Mouse (Mus musculus): Measurements from ENCODE around the gene Apol9b.

The Apol9b gene

DNA sequence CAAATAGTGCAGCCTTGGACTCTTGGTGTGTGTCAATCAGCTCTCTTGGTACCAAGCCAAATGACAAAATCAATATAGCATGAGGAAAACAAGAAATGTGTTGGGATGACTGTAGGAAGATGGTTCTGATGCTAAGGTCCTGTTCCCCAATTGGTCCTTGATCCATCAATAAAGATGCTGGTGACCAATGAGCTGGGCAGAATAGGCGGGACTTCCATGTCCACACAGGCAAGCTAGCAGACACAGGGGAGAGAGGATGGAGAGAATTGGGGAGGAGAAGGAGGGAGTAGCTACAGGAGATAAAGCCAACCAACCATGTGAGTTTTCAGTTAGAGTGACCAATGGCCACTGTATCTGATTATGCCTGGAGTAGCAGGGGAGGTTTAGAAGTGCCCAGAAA, 17.5 kb downstream of the Apol9b start:
- no peak for DNase-seq (ENCODE audit: extremely low spot score)

DNA sequence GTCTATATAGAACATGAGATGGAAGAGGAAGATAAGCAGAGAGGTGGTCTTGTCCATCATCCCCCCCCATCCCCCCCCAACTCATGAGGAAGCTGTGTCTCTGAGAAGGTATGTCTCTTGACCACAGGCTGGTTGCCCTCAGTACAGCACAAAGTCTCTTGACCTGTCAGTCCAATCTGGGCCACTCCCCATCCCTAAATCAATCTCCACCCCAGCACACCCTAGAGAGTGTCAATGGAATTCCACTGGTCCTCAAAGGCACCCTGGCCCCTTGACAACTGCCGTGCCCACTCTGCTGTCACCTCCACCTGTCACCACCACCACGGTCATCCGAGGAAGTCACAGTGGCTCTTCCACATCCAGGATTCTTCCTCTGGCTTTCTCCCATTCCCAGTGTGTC, 19.6 kb downstream of the Apol9b start:
- DNase-seq (ENCODE audit: extremely low spot score), result no peak

DNA sequence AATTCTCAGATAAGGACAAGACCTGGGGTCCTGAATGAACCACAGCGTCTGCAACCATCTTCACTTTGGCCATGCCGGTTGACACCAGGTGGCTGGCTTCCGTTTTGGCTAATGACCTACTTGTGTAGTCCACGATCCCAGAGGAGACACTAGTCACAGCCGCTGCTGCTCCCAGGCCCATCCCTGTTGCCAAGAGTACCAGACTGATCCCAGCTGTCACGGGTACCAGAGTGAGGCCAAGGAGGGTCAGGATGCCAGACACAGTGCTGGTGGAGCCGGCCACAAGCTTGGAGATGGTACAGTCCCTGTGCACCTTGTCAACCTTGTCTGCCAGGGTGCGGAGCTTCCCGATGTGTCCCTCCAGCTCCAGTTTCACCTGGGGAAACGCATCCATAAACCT, 20.9 kb downstream of the Apol9b start:
- no peak for DNase-seq (ENCODE audit: extremely low spot score)

DNA sequence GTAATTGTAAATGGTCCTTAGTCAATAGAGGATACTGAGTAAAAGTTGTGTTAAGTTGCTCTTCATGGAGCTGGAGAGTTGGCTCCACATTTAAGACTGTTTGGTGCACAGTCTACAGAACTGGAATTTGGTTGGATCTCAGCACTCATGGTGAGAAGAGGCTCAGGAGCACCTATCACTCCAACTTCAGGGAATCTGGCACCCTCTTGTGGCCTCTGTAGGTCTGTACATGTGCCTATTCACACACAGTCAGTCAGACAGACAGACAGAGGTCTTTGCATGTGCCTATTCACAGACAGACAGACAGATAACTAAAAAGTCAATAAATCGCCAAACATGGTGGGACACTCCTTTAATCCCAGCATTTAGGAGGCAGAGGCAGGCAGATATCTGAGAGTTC, 21.6 kb downstream of the Apol9b start:
- no peak for DNase-seq (ENCODE audit: extremely low spot score)

DNA sequence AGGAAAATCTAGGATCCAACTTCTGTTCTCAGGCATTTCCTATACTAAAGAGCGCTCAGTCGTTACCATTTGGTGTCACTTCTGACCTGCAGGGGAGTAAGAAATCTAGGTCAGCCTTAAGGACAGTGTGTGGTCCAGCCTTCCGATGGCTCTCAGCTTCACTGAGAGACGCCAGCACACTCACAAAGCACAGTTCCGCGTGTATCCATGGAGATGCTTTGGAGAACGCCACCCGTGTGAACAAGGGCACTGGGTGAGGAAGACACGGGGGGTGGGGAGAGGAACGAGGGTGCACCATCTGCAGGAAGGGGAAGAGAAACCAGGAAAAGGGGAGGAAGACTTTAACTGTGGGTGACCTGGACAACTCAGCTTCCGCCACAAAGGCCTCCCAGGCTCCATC, 23.6 kb downstream of the Apol9b start:
- DNase-seq (ENCODE audit: extremely low spot score), result no peak

DNA sequence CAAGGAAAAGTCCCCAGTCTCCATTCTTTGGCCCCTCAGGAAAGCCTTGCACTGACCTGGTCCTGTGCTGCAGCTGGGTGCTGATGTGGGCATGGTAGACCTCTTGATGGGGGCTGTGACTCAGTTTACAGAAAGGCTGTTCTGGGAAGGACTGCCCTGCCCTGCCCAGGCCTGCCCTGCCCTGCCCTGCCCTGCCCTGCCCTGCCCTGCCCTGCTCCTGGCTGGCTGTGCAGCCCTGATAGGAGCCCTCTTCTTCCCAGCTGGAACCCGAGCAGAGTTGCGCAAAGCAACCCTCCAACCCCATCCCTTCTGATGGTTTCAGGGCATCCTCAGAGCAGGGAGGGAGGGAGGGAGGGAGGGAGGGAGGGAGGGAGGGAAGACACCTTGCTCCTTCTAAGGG, 26.3 kb downstream of the Apol9b start:
- DNase-seq (ENCODE audit: extremely low spot score), result no peak

DNA sequence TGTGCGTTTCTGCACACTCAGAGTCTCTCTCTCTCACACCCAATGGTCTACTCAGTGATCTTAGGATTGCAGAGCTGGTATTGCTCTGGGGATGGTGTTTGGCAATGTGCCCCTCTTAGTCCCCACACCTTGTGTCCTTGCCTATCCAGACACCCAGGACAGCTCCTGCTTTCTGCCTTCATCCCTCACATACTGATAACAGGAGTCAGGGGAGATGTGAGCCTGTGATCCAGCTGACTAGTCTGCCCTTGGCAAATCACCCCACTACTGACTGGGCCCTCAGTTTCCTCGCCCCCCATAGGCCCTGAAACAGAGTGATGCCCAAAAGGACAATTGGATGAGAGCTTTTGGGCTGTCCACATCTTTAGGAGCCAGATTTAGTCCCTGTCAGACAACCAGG, 27.2 kb downstream of the Apol9b start:
- DNase-seq (ENCODE audit: extremely low spot score), result no peak

DNA sequence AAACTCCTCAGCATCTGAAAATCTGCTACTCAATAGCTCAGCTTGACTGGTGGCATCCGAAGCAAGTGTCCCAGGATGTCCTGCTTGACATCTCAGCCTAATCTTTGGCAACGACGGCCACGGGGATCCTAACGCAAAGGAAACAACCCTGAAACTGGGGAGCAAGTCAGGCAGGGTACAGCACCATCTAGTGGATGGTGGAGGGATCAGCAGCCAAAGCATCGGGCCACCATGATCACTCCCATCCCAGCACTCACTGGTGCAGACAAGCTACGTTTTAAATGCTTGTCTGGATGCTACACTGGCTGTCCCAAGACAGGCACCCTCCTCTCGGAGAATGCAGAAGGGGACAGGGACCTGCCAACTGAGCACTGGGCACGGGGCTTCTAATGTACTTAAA, 28.0 kb downstream of the Apol9b start, which contains the start of gene Apol8:
Apol8 (minus strand) TSS at position 156 of the 400 bp plus-strand sequence.
- peak; percentile 66 for DNase-seq (ENCODE audit: extremely low spot score)

DNA sequence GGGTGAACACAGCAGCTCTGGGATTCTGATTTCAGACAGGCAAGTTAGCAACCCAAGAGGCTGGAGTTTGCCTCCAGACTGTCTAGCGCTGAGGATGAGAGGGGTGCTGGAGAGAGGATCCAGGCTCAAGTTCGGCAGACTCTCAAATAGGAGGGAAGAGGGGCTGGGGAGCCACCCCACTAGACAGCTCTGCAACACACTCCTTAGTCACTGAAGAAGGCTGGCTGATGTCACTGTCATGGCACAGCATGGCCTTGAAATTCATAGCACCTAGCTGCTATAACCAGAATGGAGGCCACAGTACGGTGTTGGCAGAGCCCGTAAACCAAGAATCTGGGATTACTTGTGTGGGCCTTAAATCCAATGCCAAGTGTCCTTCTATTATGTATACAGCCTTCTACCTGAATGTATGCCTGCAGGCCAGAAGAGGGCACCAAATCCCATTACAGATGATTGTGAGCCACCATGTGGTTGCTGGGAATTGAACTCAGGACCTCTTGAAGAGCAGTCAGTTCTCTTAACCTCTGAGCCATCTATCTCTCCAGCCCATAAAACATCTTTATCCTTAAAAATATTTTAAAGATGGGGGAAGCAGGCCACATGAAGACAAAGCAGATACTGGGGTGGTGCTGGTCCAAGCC, 28.9 kb downstream of the Apol9b start:
- no peak for DNase-seq (ENCODE audit: extremely low spot score)

DNA sequence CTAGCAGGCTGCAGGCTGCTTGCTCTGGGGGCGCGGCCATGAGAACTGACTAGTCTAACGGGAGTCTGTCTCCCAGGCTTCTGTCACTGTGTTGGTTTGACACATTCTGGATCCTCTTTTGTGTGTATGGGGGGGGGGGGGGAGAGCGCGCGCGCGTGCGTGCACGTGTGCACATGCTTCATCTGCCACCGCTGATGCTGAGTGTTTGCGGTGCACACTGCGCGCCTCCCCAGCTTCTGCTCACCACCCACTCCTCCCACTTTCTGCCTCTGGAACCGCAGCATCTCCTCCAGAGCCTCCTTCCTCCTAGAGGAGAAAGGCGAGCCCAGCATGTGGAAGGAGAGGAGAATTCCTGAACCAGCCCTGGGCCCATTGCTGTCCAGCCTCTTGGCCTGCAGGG, 31.2 kb downstream of the Apol9b start:
- no peak for DNase-seq (ENCODE audit: extremely low spot score)

DNA sequence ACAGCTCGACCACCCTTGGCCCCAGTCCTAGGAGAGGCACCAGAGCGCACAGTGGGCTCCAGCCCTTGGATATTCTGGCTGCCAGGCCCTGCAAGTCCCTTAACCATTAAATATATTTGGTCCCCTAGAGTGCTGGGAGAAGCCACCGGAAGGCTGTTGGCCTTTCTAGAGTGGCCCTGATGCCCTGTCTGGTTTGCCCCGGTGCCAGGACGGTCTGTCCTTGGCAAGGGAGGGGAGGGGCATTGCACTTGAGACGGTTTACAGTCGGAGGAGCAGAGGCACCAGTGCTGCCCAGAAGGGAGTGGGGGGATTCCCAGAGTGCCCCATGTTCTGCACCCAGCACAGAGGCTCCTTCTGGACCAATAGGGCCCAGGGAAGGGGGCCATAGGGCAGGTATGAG, 32.2 kb downstream of the Apol9b start:
- DNase-seq (ENCODE audit: extremely low spot score), result no peak

DNA sequence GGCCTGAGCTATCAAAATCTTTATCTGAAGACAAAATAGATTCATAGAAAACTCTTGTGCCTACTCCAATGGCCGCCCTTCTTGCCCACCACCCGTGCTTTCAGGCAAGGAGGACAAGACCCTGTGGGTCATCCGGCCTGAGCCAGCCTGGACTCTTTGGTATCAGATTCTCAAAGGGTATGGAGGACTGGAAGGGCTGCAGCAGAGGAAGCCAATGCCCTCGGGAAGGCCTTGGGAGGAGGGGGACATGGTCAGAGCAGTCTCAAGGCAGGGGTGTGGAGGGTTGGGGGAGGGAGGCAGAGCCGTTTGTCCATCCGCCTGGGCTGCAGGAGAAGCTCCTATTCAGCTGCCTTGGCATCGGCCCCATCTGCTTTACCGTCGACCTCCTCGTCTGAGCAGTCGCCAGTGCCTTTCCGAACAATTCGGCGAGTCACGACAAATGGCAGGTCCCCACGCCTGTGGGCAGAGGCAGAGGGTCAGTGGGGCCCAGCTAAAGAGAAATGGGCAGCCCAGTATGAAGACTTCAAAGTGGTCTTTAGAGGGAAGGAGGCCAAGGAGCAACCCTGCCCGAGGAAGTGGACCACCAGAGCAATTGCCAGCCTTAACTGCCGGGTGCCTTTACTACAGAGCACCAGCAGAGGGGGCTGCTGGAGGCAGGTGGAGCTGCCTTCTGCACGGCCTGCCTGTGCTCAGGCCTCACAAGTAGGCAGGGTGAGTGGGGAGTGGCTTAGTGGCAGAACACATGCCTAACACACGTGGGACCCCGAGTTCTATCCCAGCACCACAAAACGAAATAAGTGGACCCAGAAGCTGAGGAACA, 32.9 kb downstream of the Apol9b start:
- DNase-seq (ENCODE audit: extremely low spot score), result peak; percentile 32

DNA sequence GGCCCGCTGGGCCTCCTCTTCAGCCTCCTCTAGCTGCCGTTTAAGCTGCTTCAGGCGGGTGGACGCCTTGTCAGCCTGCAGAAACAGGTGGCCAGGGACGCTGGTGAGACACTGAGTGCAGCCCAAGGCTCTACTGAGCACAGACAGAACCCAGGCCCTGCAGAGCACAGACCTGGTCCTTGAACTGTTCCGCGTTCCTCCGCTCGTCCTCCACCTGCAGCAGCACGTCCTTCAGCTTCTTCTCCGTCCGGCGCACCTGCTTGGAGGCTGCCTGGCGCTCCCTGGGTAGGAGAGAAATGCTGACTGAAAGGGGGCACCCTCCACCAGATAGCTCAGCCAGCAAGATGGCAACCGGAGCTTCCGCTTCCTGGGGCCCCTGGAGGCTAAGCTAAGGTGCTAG, 34.2 kb downstream of the Apol9b start:
- no peak for DNase-seq (ENCODE audit: extremely low spot score)

DNA sequence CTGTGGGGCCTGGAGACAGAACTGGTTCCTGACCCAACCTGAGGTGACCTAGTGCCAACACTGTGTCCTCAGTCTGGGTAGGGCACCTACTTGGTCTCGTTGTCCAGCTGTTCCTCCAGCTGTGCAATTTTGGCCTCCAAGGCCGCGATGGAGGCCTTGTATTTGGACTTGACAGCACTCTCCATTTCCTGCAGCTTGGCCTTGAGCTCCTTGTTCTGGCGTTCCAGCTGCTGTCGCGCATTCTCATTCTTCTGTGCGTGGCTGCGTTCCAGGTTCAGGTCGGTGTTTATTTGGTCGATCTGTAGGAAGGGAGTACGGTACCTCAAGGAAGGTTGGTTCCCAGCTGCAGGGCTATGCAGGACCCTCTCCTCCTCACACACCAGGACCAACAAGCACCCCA, 34.9 kb downstream of the Apol9b start:
- no peak for DNase-seq (ENCODE audit: extremely low spot score)

DNA sequence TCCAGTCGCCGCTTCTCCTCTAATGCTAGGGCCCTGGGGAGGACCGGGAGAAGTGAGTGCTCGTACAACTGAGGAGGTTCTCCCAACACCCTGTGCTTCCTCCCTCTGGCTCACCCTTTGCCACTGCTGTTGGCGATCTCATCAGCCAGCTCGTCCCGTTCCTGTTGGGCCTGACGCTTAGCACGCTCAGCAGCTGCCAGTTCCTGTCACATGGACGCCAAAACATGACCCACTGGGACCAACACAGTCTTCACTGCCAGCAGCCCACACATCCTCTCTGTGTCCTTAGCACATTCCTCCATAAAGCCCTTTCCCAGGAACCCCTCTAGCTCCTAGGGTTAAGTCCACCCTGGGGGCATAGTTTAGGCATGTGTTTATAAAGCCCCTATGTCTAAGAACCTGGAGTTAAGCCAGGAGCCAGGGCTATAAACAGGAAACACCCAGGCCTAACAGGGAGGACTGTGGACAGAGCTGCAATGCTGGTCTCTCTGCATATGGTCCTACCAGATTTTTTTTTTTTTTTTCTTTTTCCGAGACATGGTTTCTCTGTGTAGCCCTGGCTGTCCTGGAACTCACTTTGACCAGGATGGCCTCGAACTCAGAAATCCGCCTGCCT, 35.7 kb downstream of the Apol9b start:
- DNase-seq (ENCODE audit: extremely low spot score), result no peak

DNA sequence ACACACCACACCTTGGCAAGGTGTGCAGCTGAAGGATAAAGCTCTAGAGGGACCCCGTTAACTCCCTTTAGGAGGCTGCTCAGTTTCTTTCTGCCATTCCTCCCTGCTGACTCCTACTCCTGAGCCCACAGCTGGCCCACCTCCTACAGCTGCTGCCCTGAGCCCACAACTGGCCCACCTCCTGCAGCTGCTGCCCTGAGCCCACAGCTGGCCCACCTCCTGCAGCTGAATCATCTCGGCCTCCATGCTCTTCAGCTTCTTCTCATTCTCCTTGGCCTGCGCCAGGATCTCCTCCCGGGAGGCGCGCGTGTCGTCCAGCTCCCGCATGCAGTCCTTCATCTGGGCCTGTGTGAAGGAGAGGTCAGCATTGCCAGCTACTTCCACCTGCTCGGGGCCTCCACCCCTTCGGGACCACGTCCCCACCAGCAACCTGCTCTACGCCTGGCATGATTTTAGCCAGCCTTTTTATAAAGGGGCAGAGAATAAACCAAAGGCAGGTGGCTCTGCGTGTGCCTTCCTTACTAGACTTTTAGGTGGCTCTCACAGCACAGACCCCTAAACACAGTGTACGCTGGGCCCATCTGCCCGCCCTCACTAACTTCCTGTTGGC, 36.8 kb downstream of the Apol9b start:
- no peak for DNase-seq (ENCODE audit: extremely low spot score)

DNA sequence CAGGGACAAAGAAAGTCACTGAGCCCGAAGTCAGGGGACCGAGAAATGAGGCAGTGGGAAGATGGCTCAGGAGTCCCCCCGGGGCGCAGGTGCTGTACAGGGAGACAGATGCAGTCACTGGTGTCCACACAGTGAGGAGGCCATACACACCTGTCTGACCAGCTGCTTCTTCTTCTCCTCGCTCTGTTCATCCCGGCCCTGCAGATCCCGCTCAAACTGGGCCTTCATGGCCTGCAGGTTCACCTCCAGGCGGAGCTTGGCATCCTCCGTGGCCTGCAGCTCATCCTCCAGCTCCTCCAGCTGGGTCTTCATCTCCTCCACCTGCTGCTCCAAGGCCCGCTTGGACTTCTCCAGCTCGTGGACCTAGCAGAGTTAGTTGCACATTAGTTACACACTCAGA, 38.1 kb downstream of the Apol9b start:
- DNase-seq (ENCODE audit: extremely low spot score), result no peak

DNA sequence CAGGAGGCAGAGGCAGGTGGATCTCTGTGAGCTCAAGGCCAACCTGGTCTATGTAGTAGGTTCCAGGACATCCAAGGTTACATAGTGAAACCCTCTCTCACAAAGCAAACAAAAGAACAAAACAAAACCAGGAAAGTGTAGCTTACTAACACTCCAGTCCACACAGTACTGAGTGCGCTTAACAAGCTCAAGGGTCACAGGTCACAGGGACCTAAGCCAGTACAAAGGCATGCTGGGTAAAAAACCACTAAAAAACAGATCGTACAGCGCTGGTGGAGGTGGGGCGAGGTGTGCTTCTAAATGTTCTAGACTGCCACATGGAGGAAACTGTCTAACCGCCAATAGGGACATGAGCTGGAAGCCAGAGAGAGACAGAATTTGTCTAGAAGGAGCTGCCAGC, 41.5 kb downstream of the Apol9b start:
- DNase-seq (ENCODE audit: extremely low spot score), result no peak

DNA sequence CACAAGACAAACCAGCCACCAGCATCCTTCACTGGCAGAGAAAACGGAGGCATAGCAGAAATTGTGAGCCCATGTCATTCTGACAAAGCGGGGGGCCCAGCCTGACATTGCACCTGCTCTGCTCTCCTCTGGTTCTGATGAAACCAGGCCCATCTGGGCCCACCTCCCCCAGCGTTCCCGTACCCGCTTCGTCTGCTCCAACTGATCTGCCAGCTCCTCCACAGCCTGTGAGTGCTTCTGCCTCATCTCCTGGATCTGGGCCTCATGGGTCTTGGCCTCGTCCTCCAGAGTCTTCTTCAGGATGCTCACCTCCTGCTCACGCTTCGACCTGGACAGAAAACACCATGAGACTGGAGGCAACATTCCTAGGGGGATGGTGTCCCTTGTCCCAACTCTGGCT, 42.1 kb downstream of the Apol9b start:
- no peak for DNase-seq (ENCODE audit: extremely low spot score)

DNA sequence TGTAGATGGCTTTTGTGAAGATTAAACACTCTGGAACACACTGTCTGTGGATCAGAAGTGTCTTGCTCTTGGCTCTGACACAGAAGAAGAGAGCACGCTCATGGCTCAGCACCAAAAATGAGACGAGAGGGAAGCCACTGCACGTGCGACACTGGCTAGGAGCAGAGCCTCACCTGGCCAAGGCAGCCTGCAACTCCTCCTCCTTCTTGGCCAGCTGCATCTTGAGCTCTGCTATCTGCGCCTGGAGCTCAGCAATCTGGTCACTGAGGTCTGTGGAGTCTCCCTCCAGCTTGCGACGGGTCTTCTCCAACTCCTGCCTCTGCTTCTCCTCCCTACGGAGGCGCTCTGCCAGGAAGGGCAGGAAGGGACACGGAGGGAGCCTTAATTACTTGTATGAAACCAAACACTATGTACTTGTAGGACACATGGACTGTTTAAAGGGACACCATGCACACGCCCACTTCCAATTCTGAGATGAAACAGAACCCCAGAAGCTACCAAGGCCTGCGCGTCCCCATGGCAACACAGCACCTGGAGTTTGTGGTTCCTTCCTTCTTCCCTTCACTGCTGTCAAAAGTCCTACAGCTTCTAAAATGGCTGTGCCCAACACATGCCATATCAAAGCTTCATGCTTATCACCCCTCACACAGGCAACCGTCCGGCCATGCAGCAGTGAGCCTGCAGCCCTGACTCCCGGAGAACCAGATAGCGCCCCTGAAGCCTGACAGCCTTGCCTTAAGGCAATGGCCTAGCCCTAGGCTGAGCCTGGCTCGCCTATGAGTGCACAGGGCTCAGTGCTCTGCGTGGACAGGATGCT, 44.5 kb downstream of the Apol9b start:
- DNase-seq (ENCODE audit: extremely low spot score), result no peak

DNA sequence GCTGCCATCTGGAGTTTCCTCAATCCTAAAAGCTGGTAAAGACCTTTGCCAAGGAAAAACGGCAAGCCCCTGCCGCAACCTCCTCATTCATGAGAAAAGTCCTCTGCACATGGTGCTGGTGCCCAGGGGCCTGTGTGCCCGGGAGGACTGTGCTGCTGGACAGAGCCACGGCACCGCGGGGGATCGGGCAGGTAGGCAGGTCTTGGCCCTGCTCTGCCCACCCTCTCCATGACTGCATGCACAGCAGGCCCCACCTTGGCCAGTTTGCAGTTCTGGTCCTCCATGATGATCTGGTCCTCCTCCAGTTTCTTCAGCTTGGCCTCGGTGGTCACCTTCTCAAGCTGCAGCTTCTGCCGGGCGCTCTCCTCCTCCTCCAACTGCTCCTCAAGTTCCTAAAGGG, 45.5 kb downstream of the Apol9b start:
- no peak for DNase-seq (ENCODE audit: extremely low spot score)

Data from embryo, embryonic 9.5 days (tissue).